Mouse (Mus musculus): ENCODE measurements around the gene Klhl18. TPM values are rescaled to one million over a fixed set of nuclear protein-coding genes. Genes with fewer than 3 reads are reported as not detected.
A peak's percentile ranks its signal among the peaks of the same experiment; 100 is the strongest.
"Not testable (repeated sequence)": the region's sequence is repeated elsewhere in the genome, so short reads cannot be mapped to it uniquely, and the experiment has no call there.

Gene Klhl18
- polyA plus RNA-seq, 1 experiment from 2014 or later = 8.9 TPM

DNA sequence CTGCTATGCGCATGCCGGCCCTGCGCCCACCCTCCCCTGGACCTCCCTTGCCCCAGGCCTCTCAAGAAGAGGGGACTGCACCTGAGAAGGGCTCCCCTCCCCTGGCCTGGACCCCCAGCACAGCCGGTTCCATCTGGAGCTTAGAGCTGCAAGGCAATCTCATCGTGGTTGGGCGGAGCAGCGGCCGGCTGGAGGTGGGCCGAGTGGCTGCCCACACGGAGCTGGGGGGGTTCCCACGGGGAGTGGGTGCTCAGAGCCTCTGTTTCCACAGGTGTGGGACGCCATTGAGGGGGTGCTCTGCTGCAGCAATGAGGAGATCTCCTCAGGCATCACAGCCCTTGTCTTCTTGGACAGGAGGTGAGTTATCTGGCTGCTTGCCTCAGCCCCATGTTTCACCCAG, 95.2 kb downstream of the Klhl18 start:
- 71% methylated on average over 11 of the region's 12 CpGs for WGBS
- ATAC-seq (ENCODE audit: borderline replicate concordance, extremely low read depth, low FRiP score, low TSS enrichment) = no peak
- H3K4me1 ChIP-seq = peaks cover 2% of the 10 kb centered on the region; the same call in 1 of the 2 replicates
- no peak overlapping the region for H3K4me3 ChIP-seq
- H3K36me3 ChIP-seq = peaks cover 36% of the 10 kb centered on the region
- no peak overlapping the region for H3K9ac ChIP-seq
- no peaks in the 10 kb centered on the region for H3K9me3 ChIP-seq
- H3K27ac ChIP-seq = no peak overlapping the region
- no peaks in the 10 kb centered on the region for H3K27me3 ChIP-seq
- no peak overlapping the region for H3K4me2 ChIP-seq

DNA sequence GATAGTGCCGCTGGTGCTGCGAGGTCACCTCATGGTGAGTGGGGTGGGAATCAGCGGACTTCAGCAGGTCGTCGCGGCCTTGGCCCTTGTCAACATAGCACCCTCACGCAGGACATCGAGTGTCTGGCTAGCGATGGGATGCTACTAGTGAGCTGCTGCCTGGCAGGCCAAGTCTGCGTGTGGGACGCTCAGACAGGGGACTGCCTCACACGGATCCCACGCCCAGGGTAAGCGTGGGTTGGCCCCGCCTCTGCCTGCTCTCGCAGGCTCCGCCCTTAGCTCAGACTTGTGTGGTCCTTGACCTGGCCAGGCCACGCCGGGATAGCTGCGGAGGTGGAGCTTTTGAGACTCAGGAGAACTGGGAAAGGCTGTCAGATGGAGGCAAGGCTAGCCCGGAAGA, 95.8 kb downstream of the Klhl18 start:
- H3K4me3 ChIP-seq = no peak overlapping the region
- ATAC-seq (ENCODE audit: borderline replicate concordance, extremely low read depth, low FRiP score, low TSS enrichment) = peak; percentile 27; the same call in 1 of the 2 replicates
- no peak overlapping the region for H3K9ac ChIP-seq
- 27% methylated on average over 21 of the region's 21 CpGs for WGBS
- H3K4me1 ChIP-seq = peaks cover 2% of the 10 kb centered on the region; the same call in 1 of the 2 replicates
- H3K4me2 ChIP-seq = peak overlapping the region; percentile 23; the same call in 1 of the 2 replicates
- H3K27me3 ChIP-seq = no peaks in the 10 kb centered on the region
- peaks cover 31% of the 10 kb centered on the region for H3K36me3 ChIP-seq
- H3K9me3 ChIP-seq = no peaks in the 10 kb centered on the region
- H3K27ac ChIP-seq = no peak overlapping the region

DNA sequence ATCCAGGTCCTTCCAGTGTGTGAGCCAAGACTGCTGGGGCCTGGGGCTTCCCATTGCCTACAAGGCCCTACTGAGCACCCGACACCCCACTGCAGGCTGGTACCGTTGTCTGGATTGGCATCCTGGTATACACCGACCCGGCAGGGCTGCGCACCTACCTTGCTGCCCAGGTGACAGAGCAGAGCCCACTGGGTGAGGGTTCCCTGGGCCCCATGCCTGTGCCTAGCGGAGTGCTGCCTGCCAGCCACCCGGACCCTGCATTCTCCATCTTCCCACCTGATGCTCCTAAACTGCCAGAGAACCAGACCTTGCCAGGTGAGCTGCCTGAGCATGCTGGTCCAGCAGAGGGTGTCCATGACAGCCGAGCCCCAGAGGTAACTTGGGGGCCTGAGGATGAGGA, 97.1 kb downstream of the Klhl18 start:
- Histone ChIP-seq H3K4me3 (no peak overlapping the region), H3K9ac (no peak overlapping the region), H3K9me3 (no peaks in the 10 kb centered on the region), H3K4me1 (peaks cover 2% of the 10 kb centered on the region; the same call in 1 of the 2 replicates), H3K27ac (no peak overlapping the region), H3K4me2 (no peak overlapping the region), H3K36me3 (peaks cover 20% of the 10 kb centered on the region), H3K27me3 (no peaks in the 10 kb centered on the region)
- WGBS = 96% methylated on average over 8 of the region's 8 CpGs
- no peak for ATAC-seq (ENCODE audit: borderline replicate concordance, extremely low read depth, low FRiP score, low TSS enrichment)

DNA sequence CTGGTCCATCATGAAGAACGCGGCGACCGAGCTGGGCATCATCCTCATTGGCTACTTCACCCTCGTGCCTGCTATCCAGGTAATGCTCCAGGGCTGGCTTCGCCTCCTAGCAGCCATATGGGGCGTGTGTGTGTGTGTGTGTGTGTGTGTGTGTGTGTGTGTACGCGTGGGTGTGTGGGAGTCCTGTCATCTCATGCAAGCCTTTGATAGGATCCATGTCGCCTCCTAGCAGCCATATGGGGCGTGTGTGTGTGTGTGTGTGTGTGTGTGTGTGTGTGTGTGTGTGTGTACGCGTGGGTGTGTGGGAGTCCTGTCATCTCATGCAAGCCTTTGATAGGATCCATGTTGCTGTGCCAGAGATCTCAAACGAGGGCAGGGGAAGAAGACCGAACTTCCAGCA, 98.8 kb downstream of the Klhl18 start:
- peaks cover 21% of the 10 kb centered on the region for H3K36me3 ChIP-seq
- not testable (repeated sequence) for H3K4me2 ChIP-seq; H3K4me3 ChIP-seq; H3K9ac ChIP-seq; H3K27me3 ChIP-seq; H3K9me3 ChIP-seq; H3K27ac ChIP-seq; H3K4me1 ChIP-seq; ATAC-seq (ENCODE audit: borderline replicate concordance, extremely low read depth, low FRiP score, low TSS enrichment)
- 84% methylated on average over 14 of the region's 15 CpGs for whole genome bisulfite sequencing

Other genes starting within 250 kb of the Klhl18 start
- gene Cspg5, start 232.9 kb downstream of the Klhl18 start, polyA plus RNA-seq (2015; fragmentation: Nextera tagmentation; extraction: Ambion mirVana) = 2.8 and 4.0 TPM in 2 replicates
- gene Elp6, start 171.5 kb downstream of the Klhl18 start, polyA plus RNA-seq (2015; fragmentation: Nextera tagmentation; extraction: Ambion mirVana) = 30.4 and 31.1 TPM in 2 replicates
- gene Scap, start 143.4 kb downstream of the Klhl18 start, polyA plus RNA-seq (2015; fragmentation: Nextera tagmentation; extraction: Ambion mirVana) = 30.3 and 31.0 TPM in 2 replicates
- 16.2 and 19.1 TPM in 2 replicates for gene Ptpn23, start 68.5 kb downstream of the Klhl18 start, polyA plus RNA-seq (2015; fragmentation: Nextera tagmentation; extraction: Ambion mirVana)
- 2.9 and 3.7 TPM in 2 replicates for gene Ngp, start 56.9 kb downstream of the Klhl18 start, polyA plus RNA-seq (2015; fragmentation: Nextera tagmentation; extraction: Ambion mirVana)
- gene Kif9, start 264 bp upstream of the Klhl18 start, polyA plus RNA-seq (2015; fragmentation: Nextera tagmentation; extraction: Ambion mirVana) = 1.4 and 1.8 TPM in 2 replicates
- gene Setd2, start 55.9 kb upstream of the Klhl18 start, polyA plus RNA-seq (2015; fragmentation: Nextera tagmentation; extraction: Ambion mirVana) = 33.0 and 33.4 TPM in 2 replicates
- 51.2 and 55.6 TPM in 2 replicates for gene Nradd, start 147.8 kb upstream of the Klhl18 start, polyA plus RNA-seq (2015; fragmentation: Nextera tagmentation; extraction: Ambion mirVana)
- 3.6 and 4.2 TPM in 2 replicates for gene Nbeal2, start 177.5 kb upstream of the Klhl18 start, polyA plus RNA-seq (2015; fragmentation: Nextera tagmentation; extraction: Ambion mirVana)
- gene Ccdc12, start 179.8 kb upstream of the Klhl18 start, polyA plus RNA-seq (2015; fragmentation: Nextera tagmentation; extraction: Ambion mirVana) = 151 TPM in 2 replicates

Measured in lung, embryonic 15.5 days (tissue).